Mouse (Mus musculus): ENCODE results near the gene Sema4d.

- TF ChIP-seq CTCF (IDR thresholded peaks at IDR 0.05) (no peak), POLR2A (IDR thresholded peaks at IDR 0.05; ENCODE audit: insufficient read depth, low read depth, low read length) (no peak)
Observed at GRCm38 (mm10) chr13:51793948-51794347, 401 bp upstream of the Sema4d start.

Measured in heart, adult 2 months (tissue).